Mouse (Mus musculus) adrenal gland, adult 18-20 months (tissue): ENCODE measurements at regions not wholly inside any gene's neighbourhood (a gene's known extent, or its start where the extent isn't known, plus 50 kb on each side); places are given as distances from the start of the nearest gene placed in this dataset.

Source experiments
- DNase-seq, 2 experiments: peaks; one replicate each; pipeline ENCODE4 v3.0.0; 2021 to 2022; ENCODE audit warnings: low spot score in 2 of 2

DNA sequence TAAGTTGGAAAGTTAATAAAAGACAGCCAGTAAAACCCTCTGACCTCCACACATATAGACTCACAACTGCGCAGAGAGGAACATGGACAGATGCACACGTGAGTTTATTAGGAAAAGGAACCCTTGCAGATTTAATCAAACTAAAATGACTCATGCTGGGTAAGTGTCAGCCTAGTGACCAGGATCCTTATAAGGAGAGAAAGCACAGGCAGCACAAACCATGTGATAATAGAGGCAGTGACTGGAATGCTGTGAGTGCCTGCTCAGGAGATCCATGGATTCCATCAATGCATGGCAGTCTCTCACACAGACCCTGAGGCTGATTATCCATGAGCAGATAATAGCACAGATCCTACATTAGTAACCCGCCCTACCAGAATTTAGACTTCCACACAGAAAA lies 162.2 kb upstream of the Mbnl1 start:
- no peak for DNase-seq

DNA sequence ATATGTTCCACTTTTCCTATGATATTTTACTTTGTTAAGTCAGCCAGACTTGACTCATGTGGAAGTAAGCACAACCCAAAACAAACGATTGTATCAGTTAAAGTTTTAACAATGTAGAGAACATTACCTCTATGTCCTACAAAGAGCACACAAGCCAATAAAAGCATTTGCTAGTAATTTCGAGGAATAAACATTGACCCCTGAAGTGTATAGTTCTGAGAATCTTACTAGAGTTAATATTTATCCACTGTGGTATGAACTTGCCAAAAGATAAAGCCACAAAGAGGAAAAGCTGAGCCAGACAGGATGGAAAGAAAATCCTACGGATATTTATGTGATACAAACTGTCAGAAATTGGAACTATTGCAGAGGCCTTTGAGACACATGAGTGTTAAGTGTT lies 161.5 kb upstream of the Mbnl1 start:
- no peak for DNase-seq

DNA sequence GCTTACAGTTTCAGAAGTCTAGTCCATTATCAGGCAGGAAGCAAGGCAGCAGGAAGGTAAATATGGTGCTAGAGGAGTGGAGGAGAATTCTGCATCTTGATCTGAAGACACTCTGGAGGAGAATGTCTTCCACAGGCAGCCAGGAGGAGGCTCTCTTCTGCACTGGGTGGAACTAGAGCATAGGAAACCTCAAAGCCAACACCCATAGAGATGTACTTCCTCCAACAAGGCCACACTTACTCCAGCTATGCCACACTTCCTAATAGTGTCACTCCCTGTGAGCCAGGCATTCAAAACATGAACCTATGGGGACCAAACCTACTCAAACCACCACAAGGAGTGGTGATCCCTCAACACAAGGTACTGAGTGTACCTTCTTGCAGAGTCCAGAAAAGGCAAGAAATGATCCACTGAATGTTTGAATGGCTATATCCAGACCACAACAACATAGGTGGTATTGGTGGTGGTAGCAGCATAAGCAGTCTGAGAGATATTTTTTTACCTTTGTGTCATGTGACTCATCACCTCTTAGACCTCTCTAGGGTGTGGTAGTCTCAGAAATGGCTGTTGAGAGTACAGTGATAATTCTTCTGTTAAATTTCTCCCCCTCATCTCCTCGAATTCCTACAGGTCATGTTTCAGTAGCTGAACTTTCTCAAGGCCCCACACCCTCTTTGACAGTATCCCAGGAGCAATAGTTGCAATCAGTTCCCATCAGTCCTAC lies 152.3 kb upstream of the Mbnl1 start:
- DNase-seq, result no peak

DNA sequence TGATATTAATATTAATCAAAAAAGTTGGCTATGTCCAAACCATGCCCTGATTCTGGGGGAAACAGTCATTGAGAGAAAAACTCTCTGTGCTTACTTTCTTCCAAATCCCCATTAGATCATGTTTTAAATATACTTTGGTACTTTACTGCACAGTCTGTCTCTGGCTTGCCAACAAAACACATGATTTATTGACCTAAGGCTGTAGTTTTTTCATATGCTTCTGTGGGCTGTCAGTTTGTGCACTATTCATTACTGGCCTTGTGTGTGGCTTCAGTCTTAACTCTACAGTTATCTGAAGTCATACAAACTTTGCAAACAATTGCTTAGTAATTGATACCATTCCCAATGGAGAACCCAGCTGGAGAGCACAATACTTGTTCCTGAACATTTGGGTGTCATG lies 149.1 kb upstream of the Mbnl1 start:
- DNase-seq, result no peak

GRCm38 (mm10) chr3:60324416-60324815 lies 148.2 kb upstream of the Mbnl1 start:
- no peak for DNase-seq

- DNase-seq, result no peak
Observed at GRCm38 (mm10) chr3:60324969-60325368, 147.7 kb upstream of the Mbnl1 start.

- DNase-seq, result no peak
Observed at GRCm38 (mm10) chr3:60332460-60332859, 140.2 kb upstream of the Mbnl1 start.

DNA sequence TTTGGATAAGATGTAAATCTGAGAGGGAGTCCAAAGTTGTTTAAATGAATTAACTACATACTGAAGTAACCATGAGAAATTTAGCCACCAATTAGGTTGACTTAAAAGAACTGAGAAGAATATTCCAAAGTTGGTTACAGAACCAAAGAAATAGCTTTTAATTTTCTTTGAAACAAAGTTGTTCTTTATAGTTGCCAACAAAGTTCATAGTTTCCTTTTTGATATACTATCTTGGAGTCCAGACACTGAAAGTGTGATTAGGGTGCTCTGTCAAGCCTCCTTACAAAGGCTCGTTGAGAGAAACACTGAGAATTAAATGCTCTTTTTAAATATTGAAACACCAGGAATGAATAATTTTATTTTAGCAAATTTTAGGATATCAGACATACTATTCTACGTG lies 139.0 kb upstream of the Mbnl1 start:
- no peak for DNase-seq

DNA sequence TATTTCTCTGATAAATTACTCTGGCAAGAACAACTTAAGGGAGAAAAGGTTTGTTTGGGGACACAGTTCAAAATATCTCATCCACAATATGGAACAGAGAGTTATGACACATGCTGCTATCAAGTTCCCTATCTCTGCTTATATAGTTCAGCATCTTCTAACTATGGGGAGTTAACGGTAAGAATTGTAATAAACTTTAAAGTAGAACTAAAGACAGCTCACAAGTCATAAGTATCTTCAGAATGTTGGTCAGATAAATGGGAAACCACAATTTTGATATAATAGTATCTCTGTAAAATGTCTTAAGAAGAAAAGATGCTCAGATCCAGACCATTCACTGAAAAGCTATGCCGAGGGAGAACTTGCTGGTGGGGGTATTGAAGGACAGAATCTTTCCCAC lies 138.5 kb upstream of the Mbnl1 start:
- no peak for DNase-seq

- no peak for DNase-seq
Observed at GRCm38 (mm10) chr3:60346390-60346789, 126.2 kb upstream of the Mbnl1 start.

GRCm38 (mm10) chr3:60347049-60347448 lies 125.6 kb upstream of the Mbnl1 start:
- no peak for DNase-seq

DNA sequence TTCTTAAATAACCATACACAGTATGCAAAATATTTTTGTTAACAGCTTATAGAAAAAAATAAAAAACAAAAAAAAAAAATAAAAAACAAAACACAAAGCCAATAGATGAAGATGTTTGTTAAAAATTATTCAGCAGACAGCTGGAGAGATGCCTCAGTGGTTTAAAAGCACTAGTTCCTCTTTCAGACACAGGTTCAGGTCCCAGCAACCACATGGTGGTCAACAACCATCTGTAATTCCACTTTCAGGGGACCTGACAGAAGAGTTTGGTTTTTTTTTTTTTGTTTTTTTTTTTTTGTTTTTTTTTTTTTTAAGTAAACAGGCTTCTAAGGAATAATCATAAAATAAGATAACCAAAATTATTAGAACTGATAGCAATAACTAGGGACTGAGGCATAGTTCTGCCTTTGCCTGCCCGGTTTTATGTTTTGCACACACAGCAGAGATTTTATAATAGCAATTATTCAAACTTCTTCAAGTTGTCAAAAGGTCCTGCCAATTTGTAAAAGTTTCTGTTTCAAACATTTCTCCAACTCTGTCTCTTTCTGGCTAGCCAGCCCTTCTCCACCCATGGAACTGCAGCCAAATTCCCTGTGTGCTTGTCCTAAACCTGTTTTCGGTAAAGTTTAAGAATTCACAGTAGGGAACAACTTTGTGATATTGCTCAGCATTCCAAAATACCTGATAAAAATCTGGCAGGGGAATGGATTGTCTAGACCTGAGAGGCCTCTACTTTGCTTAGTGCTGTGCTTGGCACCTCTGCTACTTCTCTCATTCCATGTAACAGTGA lies 101.3 kb upstream of the Mbnl1 start:
- no peak for DNase-seq

DNA sequence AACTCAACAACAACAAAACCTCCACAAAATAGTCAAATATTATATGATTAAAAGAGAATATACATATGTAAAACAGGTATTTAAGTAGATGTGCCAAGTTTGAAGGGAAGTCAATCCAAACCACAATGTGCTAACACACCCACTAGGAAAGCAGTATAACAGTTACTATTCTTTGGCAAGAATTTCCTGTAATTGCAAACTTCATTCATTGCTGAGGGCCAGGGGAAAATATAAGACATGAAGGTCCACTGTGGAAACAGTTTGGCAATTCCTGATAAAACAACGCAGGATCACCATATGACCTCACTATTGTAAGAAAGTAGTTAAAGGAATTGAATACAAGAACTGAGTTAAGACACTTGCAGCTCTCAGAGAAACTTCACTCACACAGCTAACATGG lies 99.0 kb upstream of the Mbnl1 start:
- no peak for DNase-seq

DNA sequence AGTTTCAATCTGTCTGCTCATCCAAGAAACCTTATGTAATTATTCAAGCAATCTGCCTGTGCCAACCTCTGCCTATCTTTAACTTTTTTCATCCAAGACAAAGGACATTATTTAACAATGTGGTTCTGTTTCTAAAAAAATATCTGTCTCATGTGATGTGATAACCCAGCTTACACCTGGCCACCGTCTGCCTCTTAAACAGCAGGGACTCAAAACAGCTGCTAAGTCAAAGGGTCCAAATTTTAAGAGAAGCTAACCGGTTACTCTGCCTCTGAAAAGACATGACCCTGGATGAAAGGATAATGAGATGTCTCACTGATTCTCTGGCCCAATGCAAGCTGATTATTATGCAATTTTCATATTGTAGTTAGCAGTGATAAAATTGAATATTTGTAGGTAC lies 84.0 kb upstream of the Mbnl1 start:
- DNase-seq, result no peak

GRCm38 (mm10) chr3:60389032-60389431 lies 83.6 kb upstream of the Mbnl1 start:
- no peak for DNase-seq

GRCm38 (mm10) chr3:60395299-60395698 lies 77.3 kb upstream of the Mbnl1 start:
- DNase-seq, result no peak

GRCm38 (mm10) chr3:60396971-60397370 lies 75.7 kb upstream of the Mbnl1 start:
- DNase-seq, result no peak

GRCm38 (mm10) chr3:60398796-60399195 lies 73.8 kb upstream of the Mbnl1 start:
- DNase-seq, result no peak

- DNase-seq, result no peak
Observed at GRCm38 (mm10) chr3:60402251-60402830, 70.3 kb upstream of the Mbnl1 start.

- DNase-seq, result no peak
Observed at GRCm38 (mm10) chr3:60407426-60407825, 65.2 kb upstream of the Mbnl1 start.

DNA sequence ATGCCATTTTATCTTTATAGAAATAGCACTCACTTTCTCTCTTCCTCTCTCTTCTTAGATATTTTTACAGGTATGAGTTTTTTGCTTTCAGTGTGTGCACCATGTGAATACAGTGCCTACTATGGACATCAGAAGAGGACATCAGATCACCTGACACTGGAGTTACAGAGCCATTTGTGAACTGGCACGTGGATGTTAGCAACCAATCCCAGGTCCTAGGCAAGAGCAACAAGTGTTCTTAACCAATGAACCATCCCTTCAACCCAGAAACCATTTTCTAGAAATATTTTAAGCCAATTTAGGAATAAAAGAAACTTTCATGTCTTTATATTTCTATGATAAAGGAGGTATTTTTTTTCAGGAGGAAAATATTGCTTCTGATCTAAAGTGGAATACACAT lies 64.7 kb upstream of the Mbnl1 start:
- no peak for DNase-seq

- peak; percentile 26 to 46 for DNase-seq
Observed at GRCm38 (mm10) chr3:60408553-60409282, 63.9 kb upstream of the Mbnl1 start.
